Mouse (Mus musculus) stomach, embryonic 14.5 days (tissue): ENCODE results near the gene Fut1. TPM values are rescaled to one million over a fixed set of nuclear protein-coding genes. Genes with fewer than 3 reads are reported as not detected.

Source experiments
- ATAC-seq: fragments of 200-750 bp; cut with Nextera tagmentation; 2 replicates; pipeline ENCODE4 v1.8.0; 2017; ENCODE audit warnings: low read depth, moderate TSS enrichment; ENCODE audit not compliant: insufficient number of reproducible peaks, insufficient read depth, low FRiP score
- H3K27ac ChIP-seq: fragments of 300-500 bp; sonication (generic); 2 replicates; pipeline ENCODE4 v1.5.1; 2014; ENCODE audit warnings: mild to moderate bottlenecking, low read length, moderate library complexity, mixed read lengths
- H3K27me3 ChIP-seq: fragments of 300-500 bp; sonication (generic); 2 replicates; pipeline ENCODE4 v1.6.1; 2014; ENCODE audit warnings: low read length, control low read depth, mixed read lengths; ENCODE audit not compliant: control insufficient read depth, insufficient read depth
- H3K36me3 ChIP-seq: fragments of 300-500 bp; sonication (generic); 2 replicates; pipeline ENCODE4 v1.6.1; 2014; ENCODE audit warnings: mild to moderate bottlenecking, control low read depth, low read length, moderate library complexity, mixed read lengths; ENCODE audit not compliant: control insufficient read depth, insufficient read depth
- H3K4me1 ChIP-seq: fragments of 300-500 bp; sonication (generic); 2 replicates; pipeline ENCODE4 v1.6.1; 2014; ENCODE audit warnings: low read length, control low read depth, mixed read lengths; ENCODE audit not compliant: control insufficient read depth, insufficient read depth
- H3K4me2 ChIP-seq: fragments of 300-500 bp; sonication (generic); replicated peaks from 2 replicates; pipeline ENCODE4 v1.6.1; 2014; ENCODE audit warnings: low read depth, low read length, control low read depth
- H3K4me3 ChIP-seq: fragments of 300-500 bp; sonication (generic); 2 replicates; pipeline ENCODE4 v1.5.1; 2014; ENCODE audit warnings: low read depth, low read length, control low read depth
- H3K9ac ChIP-seq: fragments of 300-500 bp; sonication (generic); replicated peaks from 2 replicates; pipeline ENCODE4 v1.6.1; 2014; ENCODE audit warnings: low read depth, mild to moderate bottlenecking, control low read depth, low read length, moderate library complexity, mixed read lengths
- H3K9me3 ChIP-seq: fragments of 300-500 bp; sonication (generic); 2 replicates; pipeline ENCODE4 v1.6.1; 2016; ENCODE audit warnings: low read depth, low read length, control low read depth; ENCODE audit not compliant: control insufficient read depth
- WGBS: fragments of 180-500 bp; shearing (Covaris S2); extraction: QIAGEN DNeasy Blood & Tissue Kit; methylation state at CpG from one replicate; pipeline ENCODE4 v1.1.7; 2014; 5-methylcytosine and 5-hydroxymethylcytosine counted together
- polyA plus RNA-seq: library from polyadenylated mRNA; unstranded; fragments of >200 nt; fragmentation: Nextera tagmentation; extraction: Ambion mirVana; gene quantifications from 2 replicates; pipeline ENCODE4 v1.2.1, GENCODE M21; 2014

Fut1 gene
- polyA plus RNA-seq, 1 experiment from 2014 or later: 0.78 TPM

GRCm38 (mm10) chr7:45585923-45586322, 31.2 kb upstream of the Fut1 start:
- Histone ChIP-seq H3K4me2 (no peak overlapping the region), H3K9ac (no peak overlapping the region), H3K4me3 (no peak overlapping the region), H3K27me3 (no peaks in the 10 kb centered on the region), H3K4me1 (no peaks in the 10 kb centered on the region), H3K36me3 (peaks cover 15% of the 10 kb centered on the region), H3K27ac (no peak overlapping the region), H3K9me3 (no peaks in the 10 kb centered on the region)
- no peak for ATAC-seq
- 95% methylated on average over 6 of the region's 6 CpGs for WGBS

GRCm38 (mm10) chr7:45587631-45588592, 29.2 kb upstream of the Fut1 start:
- Histone ChIP-seq H3K4me2 (no peak overlapping the region), H3K27me3 (no peaks in the 10 kb centered on the region), H3K36me3 (peaks cover 15% of the 10 kb centered on the region), H3K9me3 (no peaks in the 10 kb centered on the region), H3K4me3 (no peak overlapping the region), H3K27ac (no peak overlapping the region), H3K4me1 (no peaks in the 10 kb centered on the region), H3K9ac (no peak overlapping the region)
- 92% methylated on average over 23 of the region's 23 CpGs for WGBS
- ATAC-seq: no peak

GRCm38 (mm10) chr7:45589173-45589572, 27.9 kb upstream of the Fut1 start:
- ATAC-seq: peak; percentile 96
- H3K9ac ChIP-seq: no peak overlapping the region
- no peaks in the 10 kb centered on the region for H3K27me3 ChIP-seq
- 2% methylated on average over 19 of the region's 19 CpGs for WGBS
- no peak overlapping the region for H3K27ac ChIP-seq
- no peaks in the 10 kb centered on the region for H3K4me1 ChIP-seq
- H3K4me3 ChIP-seq: peak overlapping the region; percentile 14
- no peaks in the 10 kb centered on the region for H3K9me3 ChIP-seq
- H3K36me3 ChIP-seq: peaks cover 12% of the 10 kb centered on the region
- peak overlapping the region; percentile 43 for H3K4me2 ChIP-seq

GRCm38 (mm10) chr7:45589898-45590297, 27.2 kb upstream of the Fut1 start:
- Histone ChIP-seq H3K4me1 (no peaks in the 10 kb centered on the region), H3K9ac (no peak overlapping the region), H3K27me3 (no peaks in the 10 kb centered on the region), H3K4me3 (no peak overlapping the region), H3K9me3 (no peaks in the 10 kb centered on the region), H3K27ac (no peak overlapping the region), H3K4me2 (no peak overlapping the region), H3K36me3 (peaks cover 12% of the 10 kb centered on the region)
- WGBS: 92% methylated on average over 5 of the region's 5 CpGs
- ATAC-seq: no peak

GRCm38 (mm10) chr7:45590874-45591273, 26.2 kb upstream of the Fut1 start:
- no peaks in the 10 kb centered on the region for H3K27me3 ChIP-seq
- H3K36me3 ChIP-seq: peaks cover 2% of the 10 kb centered on the region; the same call in 1 of the 2 replicates
- no peak overlapping the region for H3K9ac ChIP-seq
- H3K27ac ChIP-seq: no peak overlapping the region
- no peaks in the 10 kb centered on the region for H3K9me3 ChIP-seq
- 59% methylated on average over 3 of the region's 3 CpGs for WGBS
- H3K4me1 ChIP-seq: no peaks in the 10 kb centered on the region
- no peak overlapping the region for H3K4me2 ChIP-seq
- ATAC-seq: no peak
- no peak overlapping the region for H3K4me3 ChIP-seq

GRCm38 (mm10) chr7:45591880-45592279, 25.2 kb upstream of the Fut1 start:
- Histone ChIP-seq H3K27me3 (no peaks in the 10 kb centered on the region), H3K9ac (no peak overlapping the region), H3K9me3 (no peaks in the 10 kb centered on the region), H3K4me1 (no peaks in the 10 kb centered on the region), H3K4me3 (no peak overlapping the region), H3K36me3 (no peaks in the 10 kb centered on the region; the same call in 1 of the 2 replicates), H3K4me2 (no peak overlapping the region), H3K27ac (no peak overlapping the region)
- WGBS: 72% methylated on average over 7 of the region's 7 CpGs
- ATAC-seq: no peak

- no peaks in the 10 kb centered on the region for H3K36me3 ChIP-seq
- no peak overlapping the region for H3K4me2 ChIP-seq
- no peaks in the 10 kb centered on the region for H3K4me1 ChIP-seq
- H3K4me3 ChIP-seq: no peak overlapping the region
- H3K27me3 ChIP-seq: no peaks in the 10 kb centered on the region
- H3K9me3 ChIP-seq: no peaks in the 10 kb centered on the region
- no peak for ATAC-seq
- H3K9ac ChIP-seq: no peak overlapping the region
- H3K27ac ChIP-seq: no peak overlapping the region
- WGBS: 18% methylated on average over 10 of the region's 10 CpGs
Measured at GRCm38 (mm10) chr7:45593118-45593815, 23.8 kb upstream of the Fut1 start.

GRCm38 (mm10) chr7:45595176-45595575, 21.9 kb upstream of the Fut1 start:
- no peak overlapping the region for H3K9ac ChIP-seq
- H3K9me3 ChIP-seq: no peaks in the 10 kb centered on the region
- WGBS: 87% methylated on average over 4 of the region's 4 CpGs
- no peak for ATAC-seq
- no peak overlapping the region for H3K4me2 ChIP-seq
- H3K4me1 ChIP-seq: no peaks in the 10 kb centered on the region
- H3K4me3 ChIP-seq: no peak overlapping the region
- H3K27ac ChIP-seq: no peak overlapping the region
- no peaks in the 10 kb centered on the region for H3K27me3 ChIP-seq
- H3K36me3 ChIP-seq: no peaks in the 10 kb centered on the region
